Comparison of ENCODE assay signal across 7 mouse cellular contexts in the genomic region with DNA sequence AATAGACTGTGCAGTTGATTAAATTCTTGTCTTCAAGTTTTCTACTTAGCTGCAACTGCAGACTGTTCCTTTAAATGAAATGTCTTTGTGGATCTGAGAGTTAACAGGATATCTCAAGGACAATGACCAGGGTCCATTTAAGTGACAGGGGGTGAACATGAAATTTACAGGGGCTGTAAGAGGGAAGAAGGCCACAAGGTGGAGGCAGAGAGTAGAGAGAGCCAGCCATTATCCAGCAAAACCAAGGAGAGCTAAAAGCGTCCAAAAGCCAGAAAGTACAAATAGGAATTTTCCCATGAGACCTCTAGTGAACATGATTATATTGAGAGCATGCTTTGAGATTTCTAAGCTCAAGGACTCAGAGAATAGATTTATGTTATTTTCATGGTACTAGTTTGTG.
DNase-seq lines count a peak whose midpoint lies in the region; ATAC-seq and TF ChIP-seq lines count a peak whose summit lies in the region.

No protein-coding gene starts in this region.

- peak; percentile 19 to 40 for DNase-seq in left cerebral cortex, adult 18-20 months (ENCODE audit: low spot score in 2 of 2)
- DNase-seq in left cerebral cortex, adult 11 months (ENCODE audit: low spot score) = no peak
- DNase-seq in ES-CJ7 (ENCODE audit: low read depth, low spot score) = peak; percentile 62
- DNase-seq in T-cell, adult 2 months (ENCODE audit: low spot score) = peak; percentile 20
- DNase-seq in stomach, postnatal 0 days (ENCODE audit: low spot score) = peak; percentile 22

- no peaks in the 10 kb centered on the region for H3K36me3 ChIP-seq in forebrain, embryonic 16.5 days (ENCODE audit: control insufficient read depth, insufficient read depth)
- H3K36me3 ChIP-seq in limb, embryonic 12.5 days = no peaks in the 10 kb centered on the region
- H3K36me3 ChIP-seq in stomach, postnatal 0 days (ENCODE audit: control insufficient read depth, insufficient read depth, low read length) = no peaks in the 10 kb centered on the region

- H3K9ac ChIP-seq in forebrain, embryonic 16.5 days (replicated peaks; ENCODE audit: low read depth, low read length) = no peak overlapping the region
- no peak overlapping the region for H3K9ac ChIP-seq in limb, embryonic 12.5 days (replicated peaks)
- no peak overlapping the region for H3K9ac ChIP-seq in stomach, postnatal 0 days (ENCODE audit: low read length)

- H3K4me3 ChIP-seq in forebrain, embryonic 16.5 days (replicated peaks; ENCODE audit: low read length) = no peak overlapping the region
- H3K4me3 ChIP-seq in limb, embryonic 12.5 days (replicated peaks) = no peak overlapping the region
- H3K4me3 ChIP-seq in stomach, postnatal 0 days (ENCODE audit: low read depth, low read length) = no peak overlapping the region

- H3K27me3 ChIP-seq in forebrain, embryonic 16.5 days (replicated peaks; ENCODE audit: control insufficient read depth, insufficient read depth, low read length) = no peaks in the 10 kb centered on the region
- H3K27me3 ChIP-seq in limb, embryonic 12.5 days = no peaks in the 10 kb centered on the region
- H3K27me3 ChIP-seq in stomach, postnatal 0 days (ENCODE audit: control insufficient read depth, insufficient read depth, low read length) = no peaks in the 10 kb centered on the region

- TF ChIP-seq EP300 in stomach, postnatal 0 days (optimal IDR thresholded peaks at IDR 0.05) = no peak

- H3K4me1 ChIP-seq in forebrain, embryonic 16.5 days (replicated peaks; ENCODE audit: control insufficient read depth, insufficient read depth, low read length) = no peaks in the 10 kb centered on the region
- H3K4me1 ChIP-seq in limb, embryonic 12.5 days (replicated peaks) = peaks cover 5% of the 10 kb centered on the region; the same call in 1 of the 2 replicates
- H3K4me1 ChIP-seq in stomach, postnatal 0 days (replicated peaks; ENCODE audit: control insufficient read depth, insufficient read depth) = no peaks in the 10 kb centered on the region

- peak; percentile 75 for TF ChIP-seq CTCF in stomach, postnatal 0 days (IDR thresholded peaks at IDR 0.05; ENCODE audit: low read depth)

- WGBS in forebrain, embryonic 16.5 days = 0% methylated on average over 1 of the region's 1 CpGs
- WGBS in limb, embryonic 12.5 days = 0% methylated on average over 1 of the region's 1 CpGs
- WGBS in stomach, postnatal 0 days = 5% methylated on average over 1 of the region's 1 CpGs

- no peaks in the 10 kb centered on the region for H3K9me3 ChIP-seq in forebrain, embryonic 16.5 days (ENCODE audit: control insufficient read depth, low read length)
- H3K9me3 ChIP-seq in limb, embryonic 12.5 days = no peaks in the 10 kb centered on the region
- no peaks in the 10 kb centered on the region for H3K9me3 ChIP-seq in stomach, postnatal 0 days (ENCODE audit: control insufficient read depth, low read length)

- H3K4me2 ChIP-seq in forebrain, embryonic 16.5 days (ENCODE audit: low read length) = no peak overlapping the region
- H3K4me2 ChIP-seq in limb, embryonic 12.5 days = no peak overlapping the region
- H3K4me2 ChIP-seq in stomach, postnatal 0 days (replicated peaks; ENCODE audit: low read depth) = no peak overlapping the region

- H3K27ac ChIP-seq in forebrain, embryonic 16.5 days (ENCODE audit: low read length) = no peak overlapping the region
- no peak overlapping the region for H3K27ac ChIP-seq in limb, embryonic 12.5 days
- no peak overlapping the region for H3K27ac ChIP-seq in stomach, postnatal 0 days (replicated peaks)

- ATAC-seq in forebrain, embryonic 16.5 days = peak; percentile 49; the same call in 1 of the 2 replicates
- ATAC-seq in limb, embryonic 12.5 days (ENCODE audit: insufficient number of reproducible peaks, insufficient read depth, low FRiP score, low TSS enrichment, low read depth) = 0 out of 2 replicates have a peak, but pooled peaks have one; percentile 15
- no peak for ATAC-seq in stomach, postnatal 0 days (ENCODE audit: low FRiP score, low TSS enrichment)
